Mouse (Mus musculus): ENCODE data around the gene Hnrnph3.

DNA sequence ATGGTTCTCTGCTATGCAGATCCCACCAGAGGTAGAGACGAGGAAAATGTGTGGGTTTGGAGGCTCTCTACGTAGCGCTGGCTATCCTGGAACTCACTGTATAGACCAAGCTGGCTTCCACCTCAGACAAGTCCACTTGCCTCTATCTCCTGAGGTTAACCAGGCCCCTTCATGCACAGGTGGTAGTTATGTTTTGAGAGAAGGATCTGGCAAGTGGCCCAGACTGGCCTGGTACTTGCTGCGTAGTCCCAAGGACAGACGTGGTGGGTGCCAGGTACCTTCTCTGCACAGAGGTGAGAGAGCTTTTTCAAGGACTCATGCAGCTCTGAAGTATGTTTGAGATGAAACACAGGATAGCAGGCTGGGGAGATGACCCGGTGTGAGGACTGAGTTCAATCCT, 39.5 kb downstream of the Hnrnph3 start:
- no peak for TF ChIP-seq POLR2AphosphoS2 (IDR thresholded peaks at IDR 0.05; ENCODE audit: insufficient read length, low read depth)
- no peak for TF ChIP-seq POLR2A (IDR thresholded peaks at IDR 0.05; ENCODE audit: insufficient read length, low read depth)
- TF ChIP-seq MAX (IDR thresholded peaks at IDR 0.05; ENCODE audit: low read depth), result no peak
- no peak for TF ChIP-seq CEBPB (IDR thresholded peaks at IDR 0.05; ENCODE audit: insufficient read depth, poor library complexity, severe bottlenecking)
- TF ChIP-seq SRF (IDR thresholded peaks at IDR 0.05; ENCODE audit: control insufficient read depth, insufficient read length, low read depth), result no peak
- TF ChIP-seq TCF12 (IDR thresholded peaks at IDR 0.05; ENCODE audit: insufficient read depth, poor library complexity, severe bottlenecking), result no peak
- no peak for TF ChIP-seq MYOD1 (IDR thresholded peaks at IDR 0.05; ENCODE audit: control insufficient read depth in 1 of 3, insufficient read length in 2 of 3, low read depth in 2 of 3)
- TF ChIP-seq USF1 (IDR thresholded peaks at IDR 0.05; ENCODE audit: low read depth), result no peak
- no peak for TF ChIP-seq REST (IDR thresholded peaks at IDR 0.05; ENCODE audit: insufficient read depth, insufficient read length)

All from myocyte (in vitro differentiated cells).